Mouse (Mus musculus) ovary, postnatal 10 days (tissue): Measurements from ENCODE around the gene Spin2d.
"Not testable (repeated sequence)": the region's sequence is repeated elsewhere in the genome, so short reads cannot be mapped to it uniquely, and the experiment has no call there.

Experiments used
- DNase-seq: peaks from one replicate; pipeline ENCODE4 v3.0.0; 2022; ENCODE audit warnings: low spot score

Spin2d gene

DNA sequence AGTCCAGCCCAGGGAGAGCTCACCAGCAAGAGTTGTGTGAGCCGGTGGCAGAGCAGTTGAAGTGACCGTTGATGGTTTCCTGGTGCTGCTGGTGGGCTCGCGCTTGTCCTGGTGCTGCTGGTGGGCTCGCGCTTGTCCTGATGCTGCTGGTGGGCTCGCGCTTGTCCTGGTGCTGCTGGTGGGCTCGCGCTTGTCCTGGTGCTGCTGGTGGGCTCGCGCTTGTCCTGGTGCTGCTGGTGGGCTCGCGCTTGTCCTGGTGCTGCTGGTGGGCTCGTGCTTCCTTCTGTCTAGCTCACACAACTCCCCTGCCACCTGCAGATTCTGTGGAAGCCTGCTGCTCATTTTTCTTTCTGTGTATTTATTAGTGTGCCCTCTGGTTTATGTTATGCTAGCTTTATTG, at the start of gene Spin2d:
TSS of gene Spin2d (minus strand) at position 101 of the 400 bp plus-strand sequence.
- DNase-seq = not testable (repeated sequence)

DNA sequence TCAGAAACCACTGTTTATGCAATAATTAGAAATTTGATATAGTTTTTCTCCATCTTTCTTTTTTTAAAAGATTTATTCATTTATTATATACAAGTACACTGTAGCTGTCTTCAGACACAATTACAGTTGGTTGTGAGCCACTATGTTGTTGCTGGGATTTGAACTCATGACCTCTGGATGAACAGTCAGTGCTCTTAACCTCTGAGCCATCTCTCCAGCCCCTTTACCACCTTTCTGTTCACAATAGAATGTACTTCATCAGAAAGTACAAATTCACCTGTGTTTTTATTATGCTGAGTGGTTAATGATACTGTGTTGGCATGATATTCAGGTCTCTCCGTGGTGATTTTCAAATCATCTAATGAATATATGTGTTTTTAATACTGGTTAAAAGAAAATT, 48.6 kb upstream of the Spin2d start:
- no peak for DNase-seq

DNA sequence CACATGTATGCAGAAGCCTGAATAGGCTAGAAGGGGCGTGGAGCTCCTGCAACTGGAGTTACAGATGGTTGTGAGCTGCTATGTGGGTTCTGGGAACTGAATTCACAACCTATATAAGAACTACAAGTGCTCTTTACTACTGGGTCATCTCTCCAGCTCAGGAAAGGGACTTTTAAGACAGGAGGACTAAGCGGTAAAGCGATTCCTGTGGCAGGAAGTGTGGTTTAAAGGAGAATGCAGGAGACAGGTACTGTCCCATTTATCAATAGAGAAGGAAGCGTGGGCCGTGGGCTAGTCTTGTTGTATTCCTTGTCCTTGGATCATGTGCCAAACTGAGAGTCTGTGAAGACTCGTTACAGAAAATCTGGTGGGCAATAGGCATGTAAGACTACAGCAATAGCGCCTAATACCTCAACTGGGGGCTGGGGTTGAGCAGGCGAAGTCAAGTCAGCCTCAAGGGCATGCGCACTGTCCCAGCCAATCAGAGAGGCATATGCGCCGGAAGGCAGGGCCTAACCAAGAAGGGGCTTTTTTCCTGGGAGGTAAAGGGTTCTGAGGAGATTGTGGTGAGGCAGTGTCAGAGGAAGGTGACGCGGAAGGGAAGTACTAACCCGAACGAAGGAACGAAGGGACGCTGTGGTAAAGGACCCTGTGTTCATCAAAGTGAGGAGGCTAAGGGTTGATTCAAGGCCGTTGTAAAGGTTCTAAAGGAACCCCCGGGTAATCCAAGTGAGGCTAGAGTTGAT, 37.2 kb upstream of the Spin2d start, which contains the start of gene Xlr4b:
TSS of gene Xlr4b (plus strand) at position 515 of the 746 bp plus-strand sequence.
- not testable (repeated sequence) for DNase-seq

DNA sequence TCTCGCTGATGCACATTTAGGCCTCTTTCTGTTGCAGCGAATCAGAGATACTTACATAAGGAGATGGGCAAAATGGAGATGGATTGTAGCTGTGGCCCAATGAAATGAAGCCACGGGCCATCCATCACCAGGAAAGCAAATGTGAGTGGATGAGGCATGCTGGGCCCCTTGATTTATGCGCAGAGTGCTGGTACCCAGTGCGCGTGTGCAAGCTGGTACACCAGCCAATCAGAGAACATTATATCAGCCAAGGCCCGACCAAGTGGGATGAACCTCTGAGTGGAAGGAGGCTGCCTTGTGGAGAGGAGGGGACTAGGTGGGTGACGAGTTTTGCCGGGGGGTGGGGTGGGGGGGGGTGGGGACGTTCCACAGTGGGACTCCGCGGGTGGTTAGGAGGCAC, 15.1 kb upstream of the Spin2d start, which contains the start of gene Xlr3b:
TSS of gene Xlr3b (plus strand) at position 274 of the 400 bp plus-strand sequence.
- DNase-seq = not testable (repeated sequence)

DNA sequence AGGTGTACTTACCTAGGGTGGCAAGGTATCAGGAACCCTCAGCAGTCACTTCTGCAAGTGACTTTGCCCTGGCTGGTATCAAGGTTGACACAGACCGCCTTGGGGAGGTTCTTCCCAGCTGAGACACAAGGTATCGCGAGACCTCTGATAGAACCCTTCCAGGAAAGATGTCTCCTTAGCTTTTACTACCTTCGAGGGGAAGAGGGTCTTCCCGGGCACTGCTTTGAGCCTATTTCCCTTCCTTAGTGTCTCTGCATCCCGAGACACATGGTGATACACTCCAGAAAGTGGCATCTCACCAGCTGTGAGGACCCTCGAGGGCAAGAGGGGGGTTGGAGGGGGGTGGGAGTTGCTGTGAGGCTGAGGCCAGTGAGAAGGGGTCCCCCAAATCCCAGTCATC, 27.4 kb downstream of the Spin2d start, which contains the start of gene DXBay18:
TSS of gene DXBay18 (minus strand) at position 101 of the 400 bp plus-strand sequence.
- DNase-seq = not testable (repeated sequence)

DNA sequence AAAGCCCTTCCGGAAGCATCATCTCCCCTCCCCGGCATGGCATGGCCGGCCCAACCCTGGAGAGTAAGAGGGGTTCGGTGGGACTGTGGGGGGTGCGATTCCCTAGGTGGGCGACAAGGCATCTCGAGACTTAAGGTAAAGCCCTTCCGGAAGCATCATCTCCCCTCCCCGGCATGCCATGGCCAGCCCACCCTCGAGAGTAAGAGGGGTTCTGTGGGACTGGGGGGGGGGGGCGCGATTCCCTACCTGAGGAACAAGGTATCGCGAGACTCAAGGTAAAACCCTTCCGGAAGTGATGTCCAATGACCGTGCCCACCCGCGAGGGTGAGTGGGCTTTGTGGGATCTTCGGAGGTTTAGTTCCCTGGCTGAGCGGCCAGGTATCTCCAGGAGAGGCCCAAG, 28.3 kb downstream of the Spin2d start, which contains the start of gene Xlr5b:
TSS of gene Xlr5b (plus strand) at position 301 of the 400 bp plus-strand sequence.
- DNase-seq = not testable (repeated sequence)

DNA sequence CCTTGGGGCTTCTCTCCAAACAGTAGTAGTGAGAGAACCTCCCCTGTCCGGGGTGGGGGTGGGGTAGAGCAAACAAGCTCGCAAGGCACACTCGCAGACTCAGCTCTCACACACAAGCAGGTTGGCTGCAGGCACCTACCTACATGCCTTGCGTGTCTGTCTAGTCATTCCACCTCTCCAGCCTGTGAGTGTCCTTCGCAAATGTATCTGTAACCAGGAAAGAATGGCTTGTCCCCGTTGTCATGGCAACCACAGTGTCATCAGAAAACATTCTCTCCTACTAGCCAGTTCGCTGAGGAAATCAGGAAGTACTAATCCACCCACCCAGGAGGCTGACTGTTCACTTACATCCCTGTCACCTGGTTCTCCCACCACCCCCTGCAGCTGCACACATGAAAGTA, 33.6 kb downstream of the Spin2d start:
- DNase-seq = not testable (repeated sequence)
